10 mouse cellular contexts compared by ENCODE assay signal in the genomic region with DNA sequence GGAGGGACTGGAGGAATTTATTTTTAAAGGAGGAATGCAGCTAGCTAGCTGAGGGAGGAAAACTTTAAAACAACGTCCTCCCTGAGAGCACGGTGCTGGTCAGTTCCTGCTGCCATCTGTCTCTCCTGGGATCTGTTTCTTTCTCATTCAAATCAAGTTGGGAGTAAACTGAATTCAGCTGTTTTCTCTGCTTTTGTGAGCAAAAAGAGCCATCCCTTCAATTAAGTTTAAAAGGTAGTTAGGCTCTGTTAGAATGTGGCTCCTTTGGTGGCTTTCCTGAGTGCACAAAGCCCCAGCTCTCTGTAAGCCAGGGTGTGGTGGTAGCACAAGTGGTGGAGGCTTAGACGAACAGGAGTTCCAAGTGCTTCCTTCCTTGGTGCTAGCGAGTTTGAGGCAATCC. TPM values are rescaled to one million over a fixed set of nuclear protein-coding genes. Genes with fewer than 3 reads are reported as not detected.
A peak's percentile ranks its signal among the peaks of the same experiment; 100 is the strongest.
DNase-seq lines count a peak whose midpoint lies in the region; ATAC-seq and TF ChIP-seq lines count a peak whose summit lies in the region.
"Had no signal": no experiment of that assay in that cellular context is flagged by ENCODE, and none has a peak within 500 bp of the region (broad histone marks: within the 10 kb centered on the region; RNA-seq: fewer than 3 reads in every experiment).

No protein-coding gene starts in this region.

- H3K4me2 ChIP-seq in embryonic facial prominence, embryonic 13.5 days = peak overlapping the region; percentile 82
- H3K4me2 ChIP-seq in hindbrain, embryonic 14.5 days (replicated peaks) = peak overlapping the region; percentile 78
- H3K4me2 ChIP-seq in stomach, embryonic 15.5 days = peak overlapping the region; percentile 17; the same call in 1 of the 2 replicates

- 0 out of 2 replicates have a peak overlapping the region, but pooled peaks have one; percentile 44 for H3K9ac ChIP-seq in embryonic facial prominence, embryonic 13.5 days
- no peak overlapping the region for H3K9ac ChIP-seq in hindbrain, embryonic 14.5 days
- no peak overlapping the region for H3K9ac ChIP-seq in stomach, embryonic 15.5 days

- H3K4me3 ChIP-seq in layer of hippocampus, adult 2 months = no peak overlapping the region
- no peak overlapping the region for H3K4me3 ChIP-seq in embryonic facial prominence, embryonic 13.5 days
- peak overlapping the region; percentile 6; the same call in 1 of the 2 replicates for H3K4me3 ChIP-seq in hindbrain, embryonic 14.5 days (replicated peaks; ENCODE audit: low read length)
- no peak overlapping the region for H3K4me3 ChIP-seq in stomach, embryonic 15.5 days (replicated peaks)

- H3K27me3 ChIP-seq in embryonic facial prominence, embryonic 13.5 days = no peaks in the 10 kb centered on the region
- H3K27me3 ChIP-seq in hindbrain, embryonic 14.5 days (ENCODE audit: control insufficient read depth, insufficient read depth, low read length) = no peaks in the 10 kb centered on the region
- no peaks in the 10 kb centered on the region for H3K27me3 ChIP-seq in stomach, embryonic 15.5 days (replicated peaks)

- 0 out of 2 replicates have a peak, but pooled peaks cover 16% of the 10 kb centered on the region for H3K36me3 ChIP-seq in embryonic facial prominence, embryonic 13.5 days
- H3K36me3 ChIP-seq in hindbrain, embryonic 14.5 days (replicated peaks; ENCODE audit: control insufficient read depth, insufficient read depth) = peaks cover 9% of the 10 kb centered on the region
- H3K36me3 ChIP-seq in stomach, embryonic 15.5 days = no peaks in the 10 kb centered on the region

- WGBS in embryonic facial prominence, embryonic 13.5 days = 18% methylated on average over 4 of the region's 4 CpGs
- 18% methylated on average over 4 of the region's 4 CpGs for WGBS in hindbrain, embryonic 14.5 days
- WGBS in stomach, embryonic 15.5 days = 34% methylated on average over 4 of the region's 4 CpGs

- peaks cover 23% of the 10 kb centered on the region for H3K4me1 ChIP-seq in embryonic facial prominence, embryonic 13.5 days
- peaks cover 26% of the 10 kb centered on the region for H3K4me1 ChIP-seq in hindbrain, embryonic 14.5 days (replicated peaks; ENCODE audit: control insufficient read depth, insufficient read depth, low read length)
- H3K4me1 ChIP-seq in stomach, embryonic 15.5 days = peaks cover 19% of the 10 kb centered on the region

- DNase-seq in layer of hippocampus, adult 2 months (ENCODE audit: low spot score in 2 of 2) = no peak
- DNase-seq in layer of hippocampus, postnatal 36 days = no peak
- no peak for DNase-seq in hindbrain, embryonic 14.5 days (ENCODE audit: low spot score)
- no peak for DNase-seq in right cerebral cortex, postnatal 25 days
- no peak for DNase-seq in layer of hippocampus, postnatal 14 days (ENCODE audit: low spot score in 2 of 2)
- DNase-seq: gastrocnemius, postnatal 10 days had no signal

- ATAC-seq in embryonic facial prominence, embryonic 13.5 days (ENCODE audit: insufficient number of reproducible peaks, insufficient read depth, low FRiP score, low TSS enrichment, low read depth) = no peak
- no peak for ATAC-seq in hindbrain, embryonic 14.5 days (ENCODE audit: low FRiP score)
- no peak for ATAC-seq in stomach, embryonic 15.5 days (ENCODE audit: insufficient read depth, low FRiP score, low read depth)

- no peaks in the 10 kb centered on the region for H3K9me3 ChIP-seq in embryonic facial prominence, embryonic 13.5 days
- H3K9me3 ChIP-seq in hindbrain, embryonic 14.5 days (ENCODE audit: control insufficient read depth, low read length) = no peaks in the 10 kb centered on the region
- H3K9me3 ChIP-seq in stomach, embryonic 15.5 days = no peaks in the 10 kb centered on the region

- H3K27ac ChIP-seq in layer of hippocampus, adult 2 months = peak overlapping the region; percentile 51
- H3K27ac ChIP-seq in embryonic facial prominence, embryonic 13.5 days = no peak overlapping the region
- 0 out of 2 replicates have a peak overlapping the region, but pooled peaks have one; percentile 5 for H3K27ac ChIP-seq in hindbrain, embryonic 14.5 days
- peak overlapping the region; percentile 13; the same call in 1 of the 2 replicates for H3K27ac ChIP-seq in stomach, embryonic 15.5 days

- no peak for TF ChIP-seq CTCF in layer of hippocampus, adult 2 months (conservative IDR thresholded peaks at IDR 0.05)

RNA-seq across cellular contexts. Expression of a gene that starts 2.4 kb away (rescaled TPM):
- 10 to 100 TPM; 43.7 to 46.7 TPM for total RNA-seq in layer of hippocampus, adult 2 months (2021)
- total RNA-seq in layer of hippocampus, postnatal 36 days (2021) = 10 to 100 TPM; 46.0 to 50.5 TPM
- polyA plus RNA-seq in embryonic facial prominence, embryonic 13.5 days (2015; fragmentation: Nextera tagmentation; extraction: Ambion mirVana) = 10.3 and 11.2 TPM in 2 replicates
- 12.6 TPM in 2 replicates for polyA plus RNA-seq in hindbrain, embryonic 14.5 days (2014; fragmentation: Nextera tagmentation; extraction: Ambion mirVana)
- 9.0 and 10.2 TPM in 2 replicates for polyA plus RNA-seq in stomach, embryonic 15.5 days (2015; fragmentation: Nextera tagmentation; extraction: Ambion mirVana)
- total RNA-seq in layer of hippocampus, postnatal 14 days (2021) = 10 to 100 TPM; 34.5 to 39.5 TPM

RNA-seq across cellular contexts. Expression of a gene that starts 42.0 kb away (rescaled TPM):
- not detected for total RNA-seq in layer of hippocampus, adult 2 months (2021)
- total RNA-seq in layer of hippocampus, postnatal 36 days (2021) = under 1 TPM in 1 of 2 experiments, not detected in 1; 0.25 TPM
- not detected in 2 replicates for polyA plus RNA-seq in embryonic facial prominence, embryonic 13.5 days (2015; fragmentation: Nextera tagmentation; extraction: Ambion mirVana)
- polyA plus RNA-seq in hindbrain, embryonic 14.5 days (2014; fragmentation: Nextera tagmentation; extraction: Ambion mirVana) = not detected in 2 replicates
- 0.71 and 0.79 TPM in 2 replicates for polyA plus RNA-seq in stomach, embryonic 15.5 days (2015; fragmentation: Nextera tagmentation; extraction: Ambion mirVana)
- total RNA-seq in layer of hippocampus, postnatal 14 days (2021) = under 1 TPM; 0.14 to 0.36 TPM
- total RNA-seq: left cerebral cortex, postnatal 14 days had no signal
- polyA plus RNA-seq: cortical plate, adult 2 months had no signal

Comparison
In these comparisons a context has a peak if more than half of its experiments do, and no peak if none do; other contexts are left out.
1. H3K4me2 ChIP-seq: peak in every context shown above with its lines; median percentile 82 in embryonic facial prominence, embryonic 13.5 days; 78 in hindbrain, embryonic 14.5 days; 17 in stomach, embryonic 15.5 days.